Mouse (Mus musculus) WW6 (cell line): ENCODE measurements around the gene Slc12a1.
"Not testable (repeated sequence)": the region's sequence is repeated elsewhere in the genome, so short reads cannot be mapped to it uniquely, and the experiment has no call there.

Source experiments
- DNase-seq: peaks from one replicate; pipeline ENCODE4 v3.0.0-alpha.2; 2013; ENCODE audit warnings: low read depth, low spot score

Slc12a1 gene

GRCm38 (mm10) chr2:125152388-125152787 is at the start of gene Slc12a1:
TSS of gene Slc12a1 (plus strand) at chr2:125152505.
- DNase-seq, result no peak

- not testable (repeated sequence) for DNase-seq
These were observed 47.8 kb upstream of the Slc12a1 start for GRCm38 (mm10) chr2:125104491-125104890.

GRCm38 (mm10) chr2:125106536-125106935 is 45.8 kb upstream of the Slc12a1 start:
- DNase-seq, result not testable (repeated sequence)

- DNase-seq, result no peak
These were observed 32.8 kb upstream of the Slc12a1 start for GRCm38 (mm10) chr2:125119381-125120110.

GRCm38 (mm10) chr2:125122288-125122623 is 30.0 kb upstream of the Slc12a1 start:
- no peak for DNase-seq

- DNase-seq, result no peak
These were observed 29.5 kb upstream of the Slc12a1 start for GRCm38 (mm10) chr2:125122624-125123476.

GRCm38 (mm10) chr2:125123477-125123852 is 28.8 kb upstream of the Slc12a1 start, which contains the start of gene Myef2:
TSS of gene Myef2 (minus strand) at chr2:125123661.
- no peak for DNase-seq

- DNase-seq, result no peak
These were observed 26.5 kb upstream of the Slc12a1 start for GRCm38 (mm10) chr2:125125824-125126223.

GRCm38 (mm10) chr2:125126792-125127191 is 25.5 kb upstream of the Slc12a1 start:
- no peak for DNase-seq

- no peak for DNase-seq
These were observed 18.2 kb upstream of the Slc12a1 start for GRCm38 (mm10) chr2:125134113-125134512.

GRCm38 (mm10) chr2:125135903-125136811 is 16.1 kb upstream of the Slc12a1 start, which contains the start of gene Ctxn2:
TSS of gene Ctxn2 (plus strand) at chr2:125136692.
- peak; percentile 61 for DNase-seq

GRCm38 (mm10) chr2:125136846-125137245 is 15.5 kb upstream of the Slc12a1 start:
- DNase-seq, result no peak

- DNase-seq, result no peak
These were observed 10.0 kb upstream of the Slc12a1 start for GRCm38 (mm10) chr2:125142336-125142735.

GRCm38 (mm10) chr2:125154294-125154693 is 2.0 kb downstream of the Slc12a1 start:
- DNase-seq, result no peak

GRCm38 (mm10) chr2:125155504-125155903 is 3.2 kb downstream of the Slc12a1 start:
- DNase-seq, result no peak

- DNase-seq, result no peak
These were observed 9.7 kb downstream of the Slc12a1 start for GRCm38 (mm10) chr2:125162012-125162470.

- DNase-seq, result no peak
These were observed 26.0 kb downstream of the Slc12a1 start for GRCm38 (mm10) chr2:125178225-125178798.

- no peak for DNase-seq
These were observed 35.6 kb downstream of the Slc12a1 start for GRCm38 (mm10) chr2:125187904-125188303.

- peak; percentile 36 for DNase-seq
These were observed 36.9 kb downstream of the Slc12a1 start for GRCm38 (mm10) chr2:125189197-125189596.

GRCm38 (mm10) chr2:125192905-125193304 is 40.6 kb downstream of the Slc12a1 start:
- no peak for DNase-seq

- DNase-seq, result no peak
These were observed 44.5 kb downstream of the Slc12a1 start for GRCm38 (mm10) chr2:125196771-125197170.
